Mouse (Mus musculus) CH12.LX (cell line): ENCODE measurements around the gene Sypl. TPM values are rescaled to one million over a fixed set of nuclear protein-coding genes. Genes with fewer than 3 reads are reported as not detected.
A peak's percentile ranks its signal among the peaks of the same experiment; 100 is the strongest.

Experiments used
- DNase-seq: peaks from one replicate; pipeline ENCODE4 v3.0.0-alpha.2; 2013; ENCODE audit errors: extremely low read depth
- H3K27ac ChIP-seq: 2 replicates; pipeline ENCODE4 v1.5.1; 2012; ENCODE audit warnings: low read depth, mild to moderate bottlenecking, control low read depth, moderate library complexity; ENCODE audit not compliant: insufficient read depth
- H3K27me3 ChIP-seq: replicated peaks from 2 replicates; pipeline ENCODE3; 2012; ENCODE audit warnings: inconsistent platforms
- H3K36me3 ChIP-seq, 2 experiments: replicated peaks in 1 of 2; 2 replicates each; pipeline versions ENCODE3 to v1.6.1; 2012; ENCODE audit warnings: inconsistent platforms in 1 of 2, low read length in 1 of 2, mild to moderate bottlenecking in 1 of 2, mixed read lengths in 1 of 2, moderate library complexity in 1 of 2; ENCODE audit not compliant: control insufficient read depth in 1 of 2, insufficient read depth in 1 of 2
- H3K4me1 ChIP-seq, 2 experiments: 2 replicates each; pipeline ENCODE4 v1.6.1; 2012; ENCODE audit warnings: inconsistent platforms in 1 of 2, moderate library complexity in 1 of 2; ENCODE audit not compliant: insufficient read depth in 2 of 2, control insufficient read depth in 1 of 2
- H3K4me2 ChIP-seq: 2 replicates; pipeline ENCODE4 v1.6.1; 2012; ENCODE audit warnings: low read depth, mild to moderate bottlenecking, control low read depth; ENCODE audit not compliant: poor library complexity, insufficient read depth, severe bottlenecking
- H3K4me3 ChIP-seq, 3 experiments: fragments of 150-350 bp in 1 of 3; sonication (generic) in 1 of 3; replicated peaks in 1 of 3; 2 replicates each; pipeline versions ENCODE3 to v1.5.1; 2011 to 2012; ENCODE audit warnings: low read depth in 2 of 3, low read length in 2 of 3, mild to moderate bottlenecking in 2 of 3, moderate library complexity in 2 of 3, control low read depth in 1 of 3, improper control_type of control experiment in 1 of 3, inconsistent platforms in 1 of 3, mixed read lengths in 1 of 3; ENCODE audit not compliant: poor library complexity in 1 of 3
- H3K79me2 ChIP-seq: replicated peaks from 2 replicates; pipeline ENCODE4 v1.6.1; 2012; ENCODE audit warnings: mild to moderate bottlenecking, moderate library complexity; ENCODE audit not compliant: control insufficient read depth, poor library complexity, insufficient read depth, severe bottlenecking; ENCODE audit errors: extremely low read depth
- H3K9ac ChIP-seq: 2 replicates; pipeline ENCODE4 v1.6.1; 2012; ENCODE audit warnings: low read depth, mild to moderate bottlenecking, control low read depth, moderate library complexity; ENCODE audit not compliant: insufficient read depth
- H3K9me3 ChIP-seq: replicated peaks from 2 replicates; pipeline ENCODE3; 2012; ENCODE audit warnings: low read length, inconsistent platforms, mixed read lengths
- CTCF ChIP-seq, 2 experiments: IDR thresholded peaks in 1 of 2; conservative IDR thresholded peaks in 1 of 2; 2 replicates each; pipeline ENCODE4 v1.5.1; 2011 to 2012; ENCODE audit warnings: low read depth in 2 of 2, low read length in 2 of 2, improper control_type of control experiment in 1 of 2, inconsistent platforms in 1 of 2, mild to moderate bottlenecking in 1 of 2, moderate library complexity in 1 of 2
- POLR2AphosphoS2 ChIP-seq: IDR thresholded peaks from 2 replicates; pipeline ENCODE4 v1.6.1; 2011; ENCODE audit warnings: low read depth, low read length, improper control_type of control experiment
- SMC3 ChIP-seq: IDR thresholded peaks from 2 replicates; pipeline ENCODE4 v1.6.1; 2011; ENCODE audit warnings: low read depth, low read length, improper control_type of control experiment
- TBP ChIP-seq: conservative IDR thresholded peaks from 2 replicates; pipeline ENCODE4 v1.6.1; 2011; ENCODE audit warnings: low read depth, low read length, improper control_type of control experiment
- TCF12 ChIP-seq: IDR thresholded peaks from 2 replicates; pipeline ENCODE4 v1.6.1; 2014; ENCODE audit warnings: low read depth, mild to moderate bottlenecking, inconsistent platforms, low read length, improper control_type of control experiment
- ZKSCAN1 ChIP-seq: IDR thresholded peaks from 2 replicates; pipeline ENCODE4 v1.6.1; 2012; ENCODE audit warnings: low read depth, inconsistent platforms, low read length, improper control_type of control experiment, borderline replicate concordance
- dilution Hi-C: fragments of 300-500 bp; cut with MboI; formaldehyde crosslinking; loops from 2 replicates; pipeline ENCODE4 v1.14.3; 2020; ENCODE audit warnings: low sequenced_read_pairs; ENCODE audit not compliant: extremely low pct_unique_long_range_greater_than_20kb, extremely low pct_ligation_motif_present
- in situ Hi-C: fragments of 300-500 bp; cut with MboI; formaldehyde crosslinking; loops from 3 replicates; pipeline ENCODE4 v1.14.3; 2019; ENCODE audit warnings: low sequenced_read_pairs, low pct_ligation_motif_present, low pct_unique_long_range_greater_than_20kb, mixed read lengths
- polyA plus RNA-seq: library from polyadenylated mRNA; unstranded; fragments of >175 nt; gene quantifications from 2 replicates; pipeline ENCODE4 v1.2.1, GENCODE M21; 2012; ENCODE audit warnings: low read depth; ENCODE audit not compliant: insufficient read length
- total RNA-seq, 2 experiments: library from RNA; depleted of rRNA; stranded (reverse); fragments of 300-350 nt in 1 of 2; fragments of >200 nt in 1 of 2; gene quantifications; 2 replicates each; pipeline ENCODE4 v1.2.3; 2012 to 2014

The Sypl gene
- total and polyA plus RNA-seq, 3 experiments, result 7.5 to 33.4 (median 25.8) TPM

DNA sequence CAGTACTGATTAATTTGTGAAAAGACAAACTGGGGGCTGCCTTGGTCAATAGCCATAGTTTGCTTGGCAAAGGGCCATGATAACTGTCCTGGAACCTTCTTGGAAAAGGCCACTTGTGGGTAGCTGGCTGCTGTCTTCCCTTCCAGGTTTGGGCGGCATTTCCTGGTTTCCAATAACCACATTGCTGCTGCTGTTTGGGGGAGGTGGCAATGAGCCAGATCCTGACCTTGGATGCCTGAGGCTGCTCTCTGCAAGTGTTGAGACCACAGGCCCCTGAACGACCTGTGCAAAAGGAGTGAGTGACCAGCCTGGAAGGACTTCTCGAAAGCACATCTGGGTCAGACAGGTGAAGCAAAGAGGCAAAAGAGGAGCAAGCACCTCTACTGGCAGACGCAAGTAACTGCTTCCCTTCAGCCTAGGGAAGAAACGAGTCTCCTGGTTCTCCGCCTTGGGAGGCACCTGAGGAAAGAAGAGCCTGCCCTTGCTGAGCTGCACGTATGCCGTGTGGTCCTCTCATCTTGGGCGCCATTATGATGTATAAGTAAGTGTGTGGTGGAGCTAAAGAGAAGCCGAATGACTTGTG lies 74.5 kb downstream of the Sypl start:
- dilution Hi-C loops, result no loop called here
- in situ Hi-C loops, result loop anchor here (5.0 to 25.0 kb wide), 3 partner anchors 74 to 309 kb away; no protein-coding TSS in a partner anchor

DNA sequence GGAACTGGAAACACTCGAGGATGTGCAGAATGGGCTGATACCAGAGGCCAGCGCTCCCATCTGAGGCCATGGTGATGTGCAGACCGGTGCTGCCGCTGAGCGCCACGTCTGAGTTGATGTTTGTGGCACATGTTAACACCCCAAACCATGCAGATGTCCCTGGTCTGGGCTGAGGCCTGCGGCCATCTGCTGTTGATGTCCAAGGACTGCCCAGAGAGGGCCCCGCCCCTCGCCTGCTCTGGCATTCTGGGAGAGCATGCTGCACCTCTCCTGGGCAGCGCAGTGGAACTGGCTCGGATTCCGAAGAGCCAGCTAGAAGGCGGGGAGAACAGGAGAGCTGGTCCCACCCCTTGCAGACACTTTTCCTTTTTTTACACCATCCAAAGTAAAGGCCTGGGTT lies 75.0 kb downstream of the Sypl start:
- no peak overlapping the region for H3K4me2 ChIP-seq
- peaks cover 2 to 25% of the 10 kb centered on the region in 2 experiments; a peak in 2 of 4 replicates for H3K4me1 ChIP-seq
- DNase-seq, result no peak
- no peaks in the 10 kb centered on the region for H3K79me2 ChIP-seq
- H3K27ac ChIP-seq, result no peak overlapping the region
- H3K4me3 ChIP-seq, result no peak overlapping the region
- H3K27me3 ChIP-seq, result no peaks in the 10 kb centered on the region
- no peaks in the 10 kb centered on the region for H3K9me3 ChIP-seq
- H3K9ac ChIP-seq, result no peak overlapping the region
- dilution Hi-C loops, result no loop called here
- in situ Hi-C loops, result loop anchor here (5.0 to 25.0 kb wide), 3 partner anchors 74 to 309 kb away; no protein-coding TSS in a partner anchor
- H3K36me3 ChIP-seq, result no peaks in the 10 kb centered on the region
- TF ChIP-seq TBP (no peak), ZKSCAN1 (no peak), POLR2AphosphoS2 (no peak)

More for the DNA sequence above, 74.5 kb downstream of the Sypl start:
- no peaks in the 10 kb centered on the region for H3K79me2 ChIP-seq
- no peaks in the 10 kb centered on the region for H3K27me3 ChIP-seq
- H3K36me3 ChIP-seq, result no peaks in the 10 kb centered on the region
- no peak for DNase-seq
- peaks cover 2 to 21% of the 10 kb centered on the region in 2 experiments; a peak in 2 of 4 replicates for H3K4me1 ChIP-seq
- no peaks in the 10 kb centered on the region for H3K9me3 ChIP-seq
- TF ChIP-seq SMC3 (peak; percentile 11; the same call in 1 of the 2 replicates), CTCF (conservative IDR thresholded peaks at IDR 0.05 in 1 of 2, IDR thresholded peaks at IDR 0.05 in 1 of 2; ENCODE audit: low read depth in 2 of 2, low read length in 2 of 2) (peak in 1 of 2 experiments; percentile 20; a peak in 2 of 4 replicates), TCF12 (no peak)
- H3K9ac ChIP-seq, result no peak overlapping the region
- H3K4me3 ChIP-seq, result no peak overlapping the region
- no peak overlapping the region for H3K27ac ChIP-seq
- no peak overlapping the region for H3K4me2 ChIP-seq

Other genes starting within 250 kb of the Sypl start
- gene Nampt, start 134.3 kb upstream of the Sypl start, total RNA-seq (2012; rRNA removed), result 48.7 and 50.5 TPM in 2 replicates
- gene Nampt, start 134.3 kb upstream of the Sypl start, total RNA-seq (2014; rRNA removed), result 206 and 222 TPM in 2 replicates
- gene Nampt, start 134.3 kb upstream of the Sypl start, polyA plus RNA-seq, result 84.5 and 95.6 TPM in 2 replicates
- not detected in 2 replicates for gene Cdhr3, start 139.0 kb downstream of the Sypl start, total RNA-seq (2012; rRNA removed)
- gene Cdhr3, start 139.0 kb downstream of the Sypl start, total RNA-seq (2014; rRNA removed), result 0.09 and 0.16 TPM in 2 replicates
- gene Cdhr3, start 139.0 kb downstream of the Sypl start, polyA plus RNA-seq, result 0.79 and 1.3 TPM in 2 replicates
- 8.6 and 9.7 TPM in 2 replicates for gene Atxn7l1, start 193.8 kb downstream of the Sypl start, total RNA-seq (2012; rRNA removed)
- gene Atxn7l1, start 193.8 kb downstream of the Sypl start, total RNA-seq (2014; rRNA removed), result 8.2 and 9.0 TPM in 2 replicates
- gene Atxn7l1, start 193.8 kb downstream of the Sypl start, polyA plus RNA-seq, result 51.3 and 55.7 TPM in 2 replicates